Mouse (Mus musculus): ENCODE data around the gene Cd247.
"Not testable (repeated sequence)": the region's sequence is repeated elsewhere in the genome, so short reads cannot be mapped to it uniquely, and the experiment has no call there.

Cd247 gene

GRCm38 (mm10) chr1:165788511-165788910 lies at the start of gene Cd247:
Gene Cd247 (plus strand): TSS chr1:165788681.
- no peak for DNase-seq (ENCODE audit: low spot score)

- no peak for DNase-seq (ENCODE audit: low spot score)
These were observed 49.5 kb upstream of the Cd247 start for GRCm38 (mm10) chr1:165738985-165739384.

GRCm38 (mm10) chr1:165741989-165742388 lies 46.5 kb upstream of the Cd247 start:
- no peak for DNase-seq (ENCODE audit: low spot score)

- no peak for DNase-seq (ENCODE audit: low spot score)
These were observed 40.4 kb upstream of the Cd247 start for GRCm38 (mm10) chr1:165748053-165748452.

- DNase-seq (ENCODE audit: low spot score): no peak
These were observed 37.3 kb upstream of the Cd247 start for GRCm38 (mm10) chr1:165751142-165751541.

GRCm38 (mm10) chr1:165751838-165752237 lies 36.6 kb upstream of the Cd247 start:
- DNase-seq (ENCODE audit: low spot score): no peak

GRCm38 (mm10) chr1:165754205-165754604 lies 34.3 kb upstream of the Cd247 start:
- DNase-seq (ENCODE audit: low spot score): no peak

GRCm38 (mm10) chr1:165755194-165755593 lies 33.3 kb upstream of the Cd247 start:
- DNase-seq (ENCODE audit: low spot score): no peak

- DNase-seq (ENCODE audit: low spot score): no peak
These were observed 26.8 kb upstream of the Cd247 start for GRCm38 (mm10) chr1:165761522-165762305.

GRCm38 (mm10) chr1:165762498-165762897 lies 26.0 kb upstream of the Cd247 start:
- DNase-seq (ENCODE audit: low spot score): not testable (repeated sequence)

- no peak for DNase-seq (ENCODE audit: low spot score)
These were observed 25.4 kb upstream of the Cd247 start for GRCm38 (mm10) chr1:165762914-165763634.

- DNase-seq (ENCODE audit: low spot score): peak; percentile 89
These were observed 24.7 kb upstream of the Cd247 start, which contains the start of gene Creg1 for GRCm38 (mm10) chr1:165763635-165764372. Gene Creg1 (plus strand): TSS chr1:165763746.

GRCm38 (mm10) chr1:165764571-165764970 lies 23.9 kb upstream of the Cd247 start:
- DNase-seq (ENCODE audit: low spot score): no peak

- no peak for DNase-seq (ENCODE audit: low spot score)
These were observed 23.4 kb upstream of the Cd247 start for GRCm38 (mm10) chr1:165765041-165765440.

GRCm38 (mm10) chr1:165765651-165766294 lies 22.7 kb upstream of the Cd247 start:
- no peak for DNase-seq (ENCODE audit: low spot score)

GRCm38 (mm10) chr1:165766295-165766890 lies 22.1 kb upstream of the Cd247 start:
- DNase-seq (ENCODE audit: low spot score): no peak

- no peak for DNase-seq (ENCODE audit: low spot score)
These were observed 19.5 kb upstream of the Cd247 start for GRCm38 (mm10) chr1:165768894-165769512.

- DNase-seq (ENCODE audit: low spot score): no peak
These were observed 18.2 kb upstream of the Cd247 start for GRCm38 (mm10) chr1:165770181-165770759.

GRCm38 (mm10) chr1:165771491-165771897 lies 17.0 kb upstream of the Cd247 start:
- DNase-seq (ENCODE audit: low spot score): peak; percentile 41

GRCm38 (mm10) chr1:165771998-165772397 lies 16.5 kb upstream of the Cd247 start:
- DNase-seq (ENCODE audit: low spot score): no peak

Data from ovary, adult 18-20 months (tissue).